Mouse (Mus musculus): ENCODE data around the gene Cd300c2. TPM values are rescaled to one million over a fixed set of nuclear protein-coding genes. Genes with fewer than 3 reads are reported as not detected.
"Not testable (repeated sequence)": the region's sequence is repeated elsewhere in the genome, so short reads cannot be mapped to it uniquely, and the experiment has no call there.

Cd300c2 gene
- under 1 TPM; 0.21 to 0.32 TPM for total RNA-seq (2021)
- long read RNA-seq, experiment 1, result 0 reads
- long read RNA-seq, experiment 2, result 0 reads

DNA sequence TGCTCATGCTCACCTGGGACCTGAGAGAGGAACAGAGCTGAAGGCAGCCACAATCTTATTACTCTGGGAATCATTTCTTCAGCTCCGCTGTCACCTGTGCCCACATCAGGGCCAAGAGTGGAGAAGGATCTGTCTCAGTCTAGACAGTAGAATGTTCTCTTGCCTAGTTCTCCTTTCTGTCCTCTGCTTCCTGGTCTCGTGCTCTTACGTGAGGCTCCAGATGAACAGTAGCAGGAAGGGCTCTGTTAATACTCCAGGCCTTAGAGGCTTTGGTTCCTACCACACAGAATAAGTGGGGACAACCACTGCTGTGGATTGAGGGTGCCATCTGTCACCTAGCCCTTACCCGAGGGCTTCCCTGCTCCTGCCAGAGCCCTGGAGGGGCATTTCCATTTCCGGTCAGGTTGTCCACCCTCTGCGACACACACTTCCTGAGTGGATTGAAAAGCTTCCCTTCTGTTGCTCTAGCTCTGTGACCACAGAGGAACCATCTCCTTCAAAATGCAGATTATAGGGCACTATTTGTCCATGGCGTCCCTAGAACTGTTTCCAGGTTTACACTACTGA lies at the start of gene Cd300c2:
TSS of gene Cd300c2 (minus strand) at position 407 of the 567 bp plus-strand sequence.
- DNase-seq (ENCODE audit: low spot score), result no peak

- no peak for DNase-seq (ENCODE audit: low spot score)
These were observed 47.7 kb upstream of the Cd300c2 start for GRCm38 (mm10) chr11:115049282-115049895.

GRCm38 (mm10) chr11:115048259-115048658 lies 46.6 kb upstream of the Cd300c2 start, which contains the start of gene Cd300ld3:
Cd300ld3 (minus strand) TSS chr11:115048409.
- no peak for DNase-seq (ENCODE audit: low spot score)

GRCm38 (mm10) chr11:115037669-115038068 lies 36.0 kb upstream of the Cd300c2 start, which contains the start of gene Cd300ld5:
Cd300ld5 (minus strand) TSS chr11:115037769.
- not testable (repeated sequence) for DNase-seq (ENCODE audit: low spot score)

- DNase-seq (ENCODE audit: low spot score), result not testable (repeated sequence)
These were observed 25.2 kb upstream of the Cd300c2 start, which contains the start of gene Cd300ld4 for GRCm38 (mm10) chr11:115026912-115027311. Cd300ld4 (minus strand) TSS chr11:115027012.

GRCm38 (mm10) chr11:115016093-115016492 lies 14.4 kb upstream of the Cd300c2 start, which contains the start of gene Cd300ld2:
Cd300ld2 (minus strand) TSS chr11:115016193.
- DNase-seq (ENCODE audit: low spot score), result not testable (repeated sequence)

GRCm38 (mm10) chr11:115004070-115004469 lies 2.4 kb upstream of the Cd300c2 start:
- no peak for DNase-seq (ENCODE audit: low spot score)

DNA sequence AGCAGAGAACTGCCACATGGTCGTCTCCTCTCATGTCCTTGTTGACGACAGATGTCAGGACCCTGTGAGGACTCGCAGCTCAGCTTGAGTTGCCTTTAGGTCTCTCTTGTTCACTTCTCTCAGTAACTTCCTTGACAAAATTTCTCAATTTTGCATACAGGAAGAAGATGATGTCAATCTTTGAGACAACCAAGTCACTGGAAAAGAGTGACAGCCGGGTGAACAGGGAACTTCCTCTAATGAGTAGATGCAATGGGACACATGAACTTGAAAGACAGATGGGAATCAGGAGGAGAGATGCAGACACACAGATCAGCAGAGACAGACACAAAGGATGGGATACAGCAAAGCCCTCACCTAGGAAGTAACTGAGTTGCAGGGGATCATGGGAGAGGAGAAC lies 11.9 kb downstream of the Cd300c2 start, which contains the start of gene Cd300ld:
TSS of gene Cd300ld (minus strand) at position 130 of the 400 bp plus-strand sequence.
- no peak for DNase-seq (ENCODE audit: low spot score)

GRCm38 (mm10) chr11:114981866-114982265 lies 19.8 kb downstream of the Cd300c2 start:
- no peak for DNase-seq (ENCODE audit: low spot score)

GRCm38 (mm10) chr11:114972726-114973125 lies 29.0 kb downstream of the Cd300c2 start:
- DNase-seq (ENCODE audit: low spot score), result no peak

- no peak for DNase-seq (ENCODE audit: low spot score)
These were observed 32.9 kb downstream of the Cd300c2 start, which contains the start of gene Cd300c for GRCm38 (mm10) chr11:114968752-114969207. Cd300c (minus strand) TSS chr11:114969157.

DNA sequence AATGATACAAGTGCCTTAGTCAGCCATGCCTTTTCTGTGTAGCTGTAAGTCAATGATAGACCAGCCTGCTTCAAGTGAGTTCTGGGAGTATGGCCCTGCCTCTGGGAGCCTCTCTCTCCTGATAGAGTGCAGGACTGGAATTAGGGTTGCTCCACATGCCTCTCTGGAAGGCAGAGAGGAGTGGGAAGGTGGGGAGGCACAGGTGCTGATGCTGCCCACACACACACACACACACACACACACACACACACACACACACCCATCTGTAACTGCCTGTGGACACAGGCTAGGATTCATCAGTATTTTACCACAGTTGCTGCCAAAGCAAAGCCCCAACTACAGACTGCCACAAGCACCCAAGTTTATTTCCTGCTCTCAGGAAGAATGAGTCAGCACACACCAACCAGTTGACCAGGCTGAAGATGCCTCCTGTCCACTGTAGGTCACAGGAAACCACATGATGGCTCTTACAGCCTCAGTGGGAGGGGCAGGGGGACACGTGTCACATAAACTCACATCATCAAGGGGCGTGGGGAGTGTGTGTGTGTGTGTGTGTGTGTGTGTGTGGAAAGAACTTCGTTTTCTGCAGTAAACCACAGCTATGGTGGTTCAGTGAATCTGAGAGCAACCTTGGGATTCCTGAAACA lies 36.4 kb downstream of the Cd300c2 start:
- DNase-seq (ENCODE audit: low spot score), result no peak

GRCm38 (mm10) chr11:114960369-114960768 lies 41.3 kb downstream of the Cd300c2 start:
- DNase-seq (ENCODE audit: low spot score), result no peak

Other genes with a start within 250 kb of the Cd300c2 start
- gene Kif19a, start 236.5 kb downstream of the Cd300c2 start, total RNA-seq (2021), result 1 to 10 TPM in 1 of 2 experiments, under 1 TPM in 1; 0.57 to 1.1 TPM
- not detected for gene Btbd17, start 205.9 kb downstream of the Cd300c2 start, total RNA-seq (2021)
- not detected for gene Gpr142, start 203.0 kb downstream of the Cd300c2 start, total RNA-seq (2021)
- 10 to 100 TPM; 39.7 to 43.7 TPM for gene Gprc5c, start 150.7 kb downstream of the Cd300c2 start, total RNA-seq (2021)
- gene Cd300a, start 111.8 kb downstream of the Cd300c2 start, total RNA-seq (2021), result under 1 TPM; 0.59 to 0.81 TPM
- under 1 TPM; 0.09 to 0.24 TPM for gene Cd300lb, start 67.5 kb downstream of the Cd300c2 start, total RNA-seq (2021)
- gene Cd300c, start 32.7 kb downstream of the Cd300c2 start, total RNA-seq (2021), result not detected
- under 1 TPM; 0.11 to 0.33 TPM for gene Cd300ld, start 12.0 kb downstream of the Cd300c2 start, total RNA-seq (2021)
- gene Cd300ld2, start 14.3 kb upstream of the Cd300c2 start, total RNA-seq (2021), result not detected
- not detected for gene Cd300ld4, start 25.1 kb upstream of the Cd300c2 start, total RNA-seq (2021)
- gene Cd300ld5, start 35.9 kb upstream of the Cd300c2 start, total RNA-seq (2021), result 1 to 10 TPM in 1 of 2 experiments, not detected in 1; 2.7 TPM
- gene Cd300ld3, start 46.5 kb upstream of the Cd300c2 start, total RNA-seq (2021), result 1 to 10 TPM; 1.8 to 2.0 TPM
- not detected for gene Cd300e, start 60.3 kb upstream of the Cd300c2 start, total RNA-seq (2021)
- gene Rab37, start 89.6 kb upstream of the Cd300c2 start, total RNA-seq (2021), result under 1 TPM in 1 of 2 experiments, not detected in 1; 0.36 TPM
- gene Cd300lf, start 132.1 kb upstream of the Cd300c2 start, total RNA-seq (2021), result not detected
- gene Slc9a3r1, start 161.5 kb upstream of the Cd300c2 start, total RNA-seq (2021), result 1 to 10 TPM; 1.6 to 1.9 TPM
- 1 to 10 TPM; 7.5 to 7.9 TPM for gene Tmem104, start 185.6 kb upstream of the Cd300c2 start, total RNA-seq (2021)
- 10 to 100 TPM; 12.6 to 20.2 TPM for gene Nat9, start 186.0 kb upstream of the Cd300c2 start, total RNA-seq (2021)

All from gastrocnemius, adult 18-20 months (tissue).